Mouse (Mus musculus) limb, embryonic 10.5 days (tissue): Measurements from ENCODE around the gene Fmn2. TPM values are rescaled to one million over a fixed set of nuclear protein-coding genes. Genes with fewer than 3 reads are reported as not detected.

ENCODE experiments used
- DNase-seq: peaks from one replicate; pipeline ENCODE4 v3.0.0-alpha.2; 2017; ENCODE audit warnings: low spot score
- H3K27ac ChIP-seq: fragments of 300-500 bp; sonication (generic); 2 replicates; pipeline ENCODE4 v1.5.1; 2016; ENCODE audit warnings: mild to moderate bottlenecking
- H3K27me3 ChIP-seq: fragments of 300-500 bp; sonication (generic); 2 replicates; pipeline ENCODE4 v1.6.1; 2016; ENCODE audit warnings: low read depth, mild to moderate bottlenecking; ENCODE audit not compliant: poor library complexity, severe bottlenecking
- H3K36me3 ChIP-seq: fragments of 300-500 bp; sonication (generic); 2 replicates; pipeline ENCODE4 v1.6.1; 2016; ENCODE audit warnings: mild to moderate bottlenecking, moderate library complexity
- H3K4me1 ChIP-seq: fragments of 300-500 bp; sonication (generic); 2 replicates; pipeline ENCODE4 v1.6.1; 2016
- H3K4me3 ChIP-seq: fragments of 300-500 bp; sonication (generic); 2 replicates; pipeline ENCODE4 v1.5.1; 2016; ENCODE audit warnings: mild to moderate bottlenecking, moderate library complexity
- H3K9me3 ChIP-seq: fragments of 300-500 bp; sonication (generic); replicated peaks from 2 replicates; pipeline ENCODE4 v1.6.1; 2016; ENCODE audit warnings: mild to moderate bottlenecking
- WGBS: fragments of 180-500 bp; shearing (Covaris S2); methylation state at CpG from one replicate; pipeline ENCODE4 v1.1.7; 2016; 5-methylcytosine and 5-hydroxymethylcytosine counted together
- polyA plus RNA-seq: library from polyadenylated mRNA; unstranded; fragments of >200 nt; fragmentation: Nextera tagmentation; extraction: Ambion mirVana; gene quantifications from 2 replicates; pipeline ENCODE4 v1.2.1, GENCODE M21; 2016

Fmn2 gene
- polyA plus RNA-seq, 1 experiment from 2014 or later = 1.2 TPM

GRCm38 (mm10) chr1:174568609-174569008 lies 67.0 kb downstream of the Fmn2 start:
- H3K4me1 ChIP-seq = no peaks in the 10 kb centered on the region
- H3K9me3 ChIP-seq = no peaks in the 10 kb centered on the region
- no peak overlapping the region for H3K27ac ChIP-seq
- H3K36me3 ChIP-seq = no peaks in the 10 kb centered on the region
- no peak for DNase-seq
- WGBS = 87% methylated on average over 3 of the region's 3 CpGs
- H3K4me3 ChIP-seq = no peak overlapping the region
- no peaks in the 10 kb centered on the region for H3K27me3 ChIP-seq

GRCm38 (mm10) chr1:174592420-174592980 lies 90.9 kb downstream of the Fmn2 start:
- WGBS = 78% methylated on average over 5 of the region's 5 CpGs
- Histone ChIP-seq H3K27me3 (no peaks in the 10 kb centered on the region), H3K36me3 (no peaks in the 10 kb centered on the region), H3K27ac (no peak overlapping the region), H3K9me3 (no peaks in the 10 kb centered on the region), H3K4me1 (no peaks in the 10 kb centered on the region), H3K4me3 (no peak overlapping the region)
- no peak for DNase-seq

GRCm38 (mm10) chr1:174594989-174595388 lies 93.4 kb downstream of the Fmn2 start:
- Histone ChIP-seq H3K4me1 (no peaks in the 10 kb centered on the region), H3K36me3 (no peaks in the 10 kb centered on the region), H3K9me3 (no peaks in the 10 kb centered on the region), H3K27ac (no peak overlapping the region), H3K27me3 (no peaks in the 10 kb centered on the region), H3K4me3 (no peak overlapping the region)
- WGBS = 10% methylated on average over 4 of the region's 4 CpGs
- DNase-seq = peak; percentile 63

- Histone ChIP-seq H3K9me3 (no peaks in the 10 kb centered on the region), H3K27me3 (no peaks in the 10 kb centered on the region), H3K36me3 (no peaks in the 10 kb centered on the region), H3K4me1 (no peaks in the 10 kb centered on the region), H3K4me3 (no peak overlapping the region), H3K27ac (no peak overlapping the region)
- 80% methylated on average over 3 of the region's 3 CpGs for WGBS
- no peak for DNase-seq
Measured at GRCm38 (mm10) chr1:174597495-174597894, 95.9 kb downstream of the Fmn2 start.

GRCm38 (mm10) chr1:174598226-174598625 lies 96.6 kb downstream of the Fmn2 start:
- Histone ChIP-seq H3K4me1 (no peaks in the 10 kb centered on the region), H3K27me3 (no peaks in the 10 kb centered on the region), H3K27ac (no peak overlapping the region), H3K4me3 (no peak overlapping the region), H3K36me3 (no peaks in the 10 kb centered on the region), H3K9me3 (no peaks in the 10 kb centered on the region)
- WGBS = 89% methylated on average over 6 of the region's 6 CpGs
- DNase-seq = no peak

- H3K4me3 ChIP-seq = no peak overlapping the region
- H3K4me1 ChIP-seq = no peaks in the 10 kb centered on the region
- no peaks in the 10 kb centered on the region for H3K36me3 ChIP-seq
- WGBS = 95% methylated on average over 2 of the region's 2 CpGs
- DNase-seq = no peak
- no peaks in the 10 kb centered on the region for H3K27me3 ChIP-seq
- no peaks in the 10 kb centered on the region for H3K9me3 ChIP-seq
- no peak overlapping the region for H3K27ac ChIP-seq
Measured at GRCm38 (mm10) chr1:174600041-174600440, 98.4 kb downstream of the Fmn2 start.

GRCm38 (mm10) chr1:174600620-174601019 lies 99.0 kb downstream of the Fmn2 start:
- no peak for DNase-seq
- no peaks in the 10 kb centered on the region for H3K4me1 ChIP-seq
- 60% methylated on average over 1 of the region's 1 CpGs for WGBS
- H3K9me3 ChIP-seq = no peaks in the 10 kb centered on the region
- no peaks in the 10 kb centered on the region for H3K36me3 ChIP-seq
- no peak overlapping the region for H3K4me3 ChIP-seq
- no peaks in the 10 kb centered on the region for H3K27me3 ChIP-seq
- H3K27ac ChIP-seq = no peak overlapping the region

GRCm38 (mm10) chr1:174617368-174617767 lies 115.7 kb downstream of the Fmn2 start:
- Histone ChIP-seq H3K9me3 (no peaks in the 10 kb centered on the region), H3K27ac (no peak overlapping the region), H3K36me3 (no peaks in the 10 kb centered on the region), H3K27me3 (no peaks in the 10 kb centered on the region), H3K4me1 (no peaks in the 10 kb centered on the region), H3K4me3 (no peak overlapping the region)
- no peak for DNase-seq
- WGBS = 42% methylated on average over 4 of the region's 4 CpGs

- Histone ChIP-seq H3K4me1 (no peaks in the 10 kb centered on the region), H3K4me3 (no peak overlapping the region), H3K27me3 (no peaks in the 10 kb centered on the region), H3K36me3 (no peaks in the 10 kb centered on the region), H3K9me3 (no peaks in the 10 kb centered on the region), H3K27ac (no peak overlapping the region)
- WGBS = 57% methylated on average over 1 of the region's 1 CpGs
- no peak for DNase-seq
Measured at GRCm38 (mm10) chr1:174621512-174621911, 119.9 kb downstream of the Fmn2 start.

- no peak for DNase-seq
- Histone ChIP-seq H3K27me3 (no peaks in the 10 kb centered on the region), H3K36me3 (no peaks in the 10 kb centered on the region), H3K9me3 (no peaks in the 10 kb centered on the region), H3K4me3 (no peak overlapping the region), H3K27ac (no peak overlapping the region), H3K4me1 (no peaks in the 10 kb centered on the region)
- 36% methylated on average over 3 of the region's 3 CpGs for WGBS
Measured at GRCm38 (mm10) chr1:174623054-174623453, 121.4 kb downstream of the Fmn2 start.

GRCm38 (mm10) chr1:174630074-174630473 lies 128.4 kb downstream of the Fmn2 start:
- Histone ChIP-seq H3K4me3 (no peak overlapping the region), H3K4me1 (no peaks in the 10 kb centered on the region), H3K9me3 (no peaks in the 10 kb centered on the region), H3K27me3 (no peaks in the 10 kb centered on the region), H3K27ac (no peak overlapping the region), H3K36me3 (no peaks in the 10 kb centered on the region)
- no peak for DNase-seq
- 73% methylated on average over 1 of the region's 1 CpGs for WGBS

GRCm38 (mm10) chr1:174636291-174636690 lies 134.7 kb downstream of the Fmn2 start:
- 94% methylated on average over 4 of the region's 4 CpGs for WGBS
- H3K9me3 ChIP-seq = no peaks in the 10 kb centered on the region
- no peaks in the 10 kb centered on the region for H3K4me1 ChIP-seq
- H3K4me3 ChIP-seq = no peak overlapping the region
- no peak for DNase-seq
- no peak overlapping the region for H3K27ac ChIP-seq
- H3K36me3 ChIP-seq = no peaks in the 10 kb centered on the region
- H3K27me3 ChIP-seq = no peaks in the 10 kb centered on the region

- Histone ChIP-seq H3K36me3 (no peaks in the 10 kb centered on the region), H3K9me3 (no peaks in the 10 kb centered on the region), H3K27me3 (no peaks in the 10 kb centered on the region), H3K4me3 (no peak overlapping the region), H3K27ac (no peak overlapping the region), H3K4me1 (no peaks in the 10 kb centered on the region)
- WGBS = 75% methylated on average over 6 of the region's 6 CpGs
- no peak for DNase-seq
Measured at GRCm38 (mm10) chr1:174637564-174638085, 136.0 kb downstream of the Fmn2 start.

GRCm38 (mm10) chr1:174640901-174641300 lies 139.3 kb downstream of the Fmn2 start:
- Histone ChIP-seq H3K36me3 (no peaks in the 10 kb centered on the region), H3K4me3 (no peak overlapping the region), H3K27ac (no peak overlapping the region), H3K9me3 (no peaks in the 10 kb centered on the region), H3K27me3 (no peaks in the 10 kb centered on the region), H3K4me1 (no peaks in the 10 kb centered on the region)
- 74% methylated on average over 1 of the region's 1 CpGs for WGBS
- no peak for DNase-seq
